Mouse (Mus musculus) 416B (cell line): ENCODE measurements around the gene Olfr788.

Experiments used
- DNase-seq: peaks from one replicate; pipeline ENCODE4 v3.0.0; 2011; ENCODE audit warnings: low read depth

The Olfr788 gene

DNA sequence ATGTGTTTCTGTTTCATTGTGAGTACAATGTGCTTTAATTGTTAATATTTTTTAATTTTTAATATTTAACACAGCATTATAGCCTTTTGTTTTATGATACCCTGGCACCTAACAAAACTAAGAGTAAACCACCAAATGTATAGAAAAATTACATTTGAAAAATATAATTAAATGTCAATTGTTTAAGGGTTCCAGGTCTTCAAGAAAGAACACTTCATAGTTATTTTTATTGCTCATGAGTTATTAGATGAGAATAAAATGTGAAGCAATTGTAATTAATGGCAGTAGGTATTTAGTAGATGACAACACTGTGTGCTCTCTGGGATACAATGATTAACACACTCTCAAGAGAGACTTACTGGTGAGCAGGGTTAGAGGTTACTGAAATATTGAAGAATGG lies at the start of gene Olfr788:
Olfr788 (plus strand) TSS at position 301 of the 400 bp plus-strand sequence.
- DNase-seq: no peak

DNA sequence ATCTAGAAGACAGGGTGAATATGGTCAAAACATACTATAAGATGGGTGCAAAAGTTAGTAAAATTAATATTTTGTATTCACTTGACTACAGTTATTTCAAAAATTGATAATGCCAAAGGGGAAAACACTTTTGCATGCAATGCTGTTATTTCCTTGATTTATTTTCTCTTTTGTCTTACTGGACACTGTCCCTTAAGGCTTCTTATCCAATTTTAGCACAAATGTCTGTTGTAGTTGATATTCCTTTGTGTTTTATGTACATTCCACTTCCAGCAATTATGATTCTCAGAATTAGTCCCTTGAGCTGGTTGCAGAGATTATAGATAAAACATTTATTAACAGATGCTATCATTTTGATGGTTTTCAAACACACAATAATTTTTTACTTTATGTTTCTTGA lies 43.8 kb upstream of the Olfr788 start, which contains the start of gene Olfr786:
Olfr786 (plus strand) TSS at position 301 of the 400 bp plus-strand sequence.
- no peak for DNase-seq

DNA sequence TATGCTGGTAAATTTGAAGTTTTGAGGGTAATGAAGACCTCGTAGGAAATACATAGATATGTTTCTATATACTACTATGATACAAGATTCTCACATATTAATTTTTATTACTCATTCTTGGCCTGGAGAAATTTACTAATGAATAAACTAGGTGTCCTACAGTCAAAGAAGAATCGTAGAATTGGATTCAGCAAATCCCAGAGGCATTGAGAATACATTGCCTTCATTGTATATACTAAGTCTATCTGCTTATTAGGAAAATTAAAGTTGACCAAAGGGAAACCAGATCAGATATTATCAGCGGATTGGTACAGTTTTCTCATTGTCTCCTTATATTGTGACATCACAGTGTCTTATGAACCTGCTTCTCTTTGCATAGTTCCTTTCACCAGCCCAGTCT lies 9.2 kb upstream of the Olfr788 start, which contains the start of gene Olfr787:
Olfr787 (plus strand) TSS at position 301 of the 400 bp plus-strand sequence.
- DNase-seq: no peak

DNA sequence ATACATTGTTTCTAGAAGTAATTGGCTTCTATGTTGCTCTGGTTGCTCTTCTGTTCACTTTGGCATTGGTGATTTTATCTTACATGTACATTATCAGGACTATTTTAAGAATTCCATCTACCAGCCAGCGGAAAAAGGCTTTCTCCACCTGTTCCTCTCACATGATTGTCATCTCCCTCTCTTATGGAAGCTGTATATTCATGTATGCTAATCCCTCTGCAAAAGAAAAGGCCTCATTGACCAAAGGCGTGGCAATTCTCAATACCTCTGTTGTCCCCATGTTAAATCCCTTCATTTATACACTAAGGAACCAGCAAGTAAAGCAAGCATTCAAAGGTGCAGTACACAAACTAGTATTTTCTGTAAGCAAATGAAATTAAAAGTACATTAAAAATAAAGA lies 2.5 kb downstream of the Olfr788 start:
- no peak for DNase-seq

DNA sequence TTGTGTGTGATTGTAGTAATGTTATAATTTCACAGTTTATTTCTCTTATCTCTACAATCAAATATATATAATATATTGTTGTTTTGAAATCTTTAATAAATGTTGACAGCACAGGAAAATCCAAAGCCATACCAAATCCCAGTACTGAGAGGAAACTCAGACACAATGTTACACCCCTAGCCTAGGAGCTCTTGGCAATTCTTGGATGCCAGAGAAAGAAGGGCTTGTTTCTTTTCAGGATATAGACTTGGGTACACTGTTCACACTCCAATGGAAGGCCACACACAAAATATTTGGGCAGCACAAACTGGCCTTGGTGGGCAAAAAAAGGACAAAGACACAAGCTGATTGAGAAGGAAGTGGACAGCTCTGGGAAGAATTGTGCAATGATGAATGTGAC lies 2.9 kb downstream of the Olfr788 start:
- DNase-seq: no peak

DNA sequence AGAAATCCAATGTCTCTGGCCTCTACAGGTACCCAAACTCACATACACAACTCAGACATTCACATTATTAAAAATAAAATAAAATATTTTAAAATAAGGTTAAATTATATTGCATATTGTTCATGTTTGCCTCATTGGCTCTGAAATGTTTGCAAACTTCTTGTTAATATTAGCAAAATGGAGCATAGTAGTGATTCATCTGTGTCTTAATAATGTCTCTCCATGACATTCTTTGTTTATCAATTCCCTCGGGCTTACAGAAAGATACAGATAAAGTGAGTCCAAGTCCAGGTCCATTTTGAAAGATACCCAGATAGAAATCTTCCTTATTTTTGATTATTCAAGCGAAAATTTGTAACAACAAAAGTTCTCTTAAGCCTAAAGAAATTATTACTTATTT lies 13.7 kb downstream of the Olfr788 start, which contains the start of gene Olfr789:
Olfr789 (plus strand) TSS at position 301 of the 400 bp plus-strand sequence.
- no peak for DNase-seq

DNA sequence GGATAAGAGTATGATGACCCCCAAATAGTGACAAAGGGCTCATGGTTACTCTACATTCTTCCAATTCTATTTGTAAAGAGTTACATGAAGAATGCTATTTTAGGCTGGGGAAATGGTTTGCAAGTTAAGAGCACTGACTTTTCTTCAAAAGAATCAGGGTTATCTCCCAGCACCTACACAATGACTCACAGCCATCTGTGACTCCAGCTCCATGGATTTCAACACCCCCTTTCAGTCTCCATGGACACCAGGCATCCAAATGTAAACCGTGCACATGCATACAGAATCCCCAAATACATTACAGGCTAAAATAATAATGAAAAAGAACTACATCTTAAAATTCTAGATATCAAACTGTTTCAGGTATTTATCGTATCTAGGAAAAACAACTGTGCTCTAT lies 19.3 kb downstream of the Olfr788 start:
- DNase-seq: no peak

DNA sequence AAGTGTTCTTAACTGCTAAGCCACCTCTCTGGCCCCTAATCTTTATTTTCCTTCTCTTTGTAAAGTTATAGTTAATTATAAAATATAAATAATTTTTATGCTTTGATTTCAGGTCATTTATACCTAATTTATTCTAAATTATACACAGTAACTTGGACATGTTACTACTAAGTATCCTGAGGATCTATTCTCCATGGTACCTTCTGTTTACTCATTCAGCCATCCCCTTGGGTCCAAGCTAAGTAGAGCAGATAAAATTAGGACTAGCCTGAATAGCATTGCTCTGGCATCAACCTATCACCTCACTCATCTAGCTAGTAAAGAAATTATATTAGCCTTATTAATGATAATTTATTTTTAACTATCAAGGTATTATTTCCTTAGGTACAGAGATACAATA lies 27.4 kb downstream of the Olfr788 start, which contains the start of gene Olfr790:
Olfr790 (plus strand) TSS at position 301 of the 400 bp plus-strand sequence.
- DNase-seq: no peak

DNA sequence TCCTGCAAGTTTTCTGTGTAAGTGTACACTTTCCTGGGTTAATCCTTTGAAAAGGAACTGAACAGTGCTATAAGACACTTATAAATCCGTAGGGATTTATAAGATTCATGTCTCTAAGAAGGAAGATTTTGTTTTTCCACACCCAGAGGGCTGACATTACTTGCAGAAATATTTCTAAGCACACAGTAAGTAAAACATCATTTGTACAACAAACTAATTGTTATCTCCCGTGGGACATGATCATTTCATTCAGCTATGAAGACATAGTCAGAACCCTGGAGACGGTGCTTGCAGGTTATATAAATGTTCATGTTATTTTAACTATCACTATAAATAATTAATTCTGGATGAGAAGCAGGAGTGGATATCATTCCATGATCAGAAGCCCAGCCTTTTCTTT lies 50.7 kb downstream of the Olfr788 start, which contains the start of gene Olfr791:
Olfr791 (plus strand) TSS at position 301 of the 400 bp plus-strand sequence.
- DNase-seq: no peak
